Mouse (Mus musculus) gastrocnemius, postnatal 36 days (tissue): Measurements from ENCODE around the gene Vac14. TPM values are rescaled to one million over a fixed set of nuclear protein-coding genes. Genes with fewer than 3 reads are reported as not detected.

Source experiments
- total RNA-seq, 2 experiments: library from RNA; stranded (reverse); gene quantifications; 2 replicates each; pipeline ENCODE4 v1.2.3; 2021

The Vac14 gene
- total RNA-seq, 2 experiments from 2014 or later: 15.8 to 16.0 TPM

Other genes starting within 250 kb of the Vac14 start
- gene Mtss1l, start 102.9 kb downstream of the Vac14 start, total RNA-seq: 100 to 1,000 TPM in 1 of 2 experiments, 10 to 100 TPM in 1; 78.8 to 106 TPM
- gene Il34, start 187.3 kb downstream of the Vac14 start, total RNA-seq: 1 to 10 TPM; 4.8 TPM
- 10 to 100 TPM; 57.2 to 59.1 TPM for gene Cog4, start 228.0 kb downstream of the Vac14 start, total RNA-seq
- 10 to 100 TPM; 16.5 to 18.5 TPM for gene Sf3b3, start 228.2 kb downstream of the Vac14 start, total RNA-seq